11 mouse cellular contexts compared by ENCODE assay signal in genomic region chr11:80622233-80623037, GRCm38 (mm10).
DNase-seq lines count a peak whose midpoint lies in the region; ATAC-seq and TF ChIP-seq lines count a peak whose summit lies in the region.
"Had no signal": no experiment of that assay in that cellular context is flagged by ENCODE, and none has a peak within 500 bp of the region (broad histone marks: within the 10 kb centered on the region; RNA-seq: fewer than 3 reads in every experiment).

No protein-coding gene starts in this region.

- no peak for DNase-seq in left cerebral cortex, adult 2 months (ENCODE audit: extremely low spot score in 1 of 2, low spot score in 2 of 2)
- DNase-seq in left cerebral cortex, adult 8-10 months (ENCODE audit: low spot score in 2 of 2): no peak
- peak; percentile 62 for DNase-seq in mesoderm, embryonic 11.5 days (ENCODE audit: low read depth, low spot score)
- peak; percentile 23 for DNase-seq in right cerebral cortex, postnatal 25 days
- DNase-seq in urinary bladder, postnatal 10 days (ENCODE audit: low spot score): no peak
- no peak for DNase-seq in lung, adult 2 months
- no peak for DNase-seq in ovary, postnatal 10 days (ENCODE audit: low spot score)
- DNase-seq: thymus, postnatal 4 days had no signal

- H3K27ac ChIP-seq in left cerebral cortex, adult 2 months: peak overlapping the region; percentile 86
- peak overlapping the region; percentile 97 for H3K27ac ChIP-seq in forebrain, embryonic 15.5 days (replicated peaks)

- TF ChIP-seq CTCF in left cerebral cortex, adult 2 months (IDR thresholded peaks at IDR 0.05): no peak
- no peak for TF ChIP-seq CTCF in lung, adult 2 months (IDR thresholded peaks at IDR 0.05; ENCODE audit: insufficient read depth, low read length)

- intact Hi-C loops in left cerebral cortex, adult 2 months (cut with DNase I): no loop called here

- H3K9ac ChIP-seq in forebrain, embryonic 15.5 days (replicated peaks): peak overlapping the region; percentile 35

- 2% methylated on average over 11 of the region's 11 CpGs for WGBS in forebrain, embryonic 15.5 days
- 51% methylated on average over 11 of the region's 11 CpGs for WGBS in lung, adult 2 months

- peak; percentile 91 for ATAC-seq in forebrain, embryonic 15.5 days (replicated peaks)

- H3K4me1 ChIP-seq in forebrain, embryonic 15.5 days: peaks cover 23% of the 10 kb centered on the region
- H3K4me1 ChIP-seq in lung, adult 2 months (ENCODE audit: control insufficient read depth, insufficient read depth, low read length): no peaks in the 10 kb centered on the region

- H3K9me3 ChIP-seq in forebrain, embryonic 15.5 days: no peaks in the 10 kb centered on the region

- H3K27me3 ChIP-seq in forebrain, embryonic 15.5 days: peaks cover 15% of the 10 kb centered on the region; the same call in 1 of the 2 replicates

- no peaks in the 10 kb centered on the region for H3K36me3 ChIP-seq in forebrain, embryonic 15.5 days

- H3K4me2 ChIP-seq in forebrain, embryonic 15.5 days (replicated peaks): peak overlapping the region; percentile 44
- H3K4me2 ChIP-seq: liver, embryonic 11.5 days had no signal

- peak overlapping the region; percentile 32 for H3K4me3 ChIP-seq in left cerebral cortex, adult 2 months
- peak overlapping the region; percentile 24 for H3K4me3 ChIP-seq in forebrain, embryonic 15.5 days
- H3K4me3 ChIP-seq in lung, adult 2 months (replicated peaks; ENCODE audit: extremely low read depth, low read depth, low read length): no peak overlapping the region
- H3K4me3 ChIP-seq: erythroblast, embryonic 14.5 days had no signal

- TF ChIP-seq POLR2A in lung, adult 2 months (IDR thresholded peaks at IDR 0.05; ENCODE audit: borderline replicate concordance, extremely low read depth, low read depth, low read length): no peak

Comparison
In these comparisons a context has a peak if more than half of its experiments do, and no peak if none do; other contexts are left out.
1. DNase-seq: peak in mesoderm, embryonic 11.5 days (single experiment) and right cerebral cortex, postnatal 25 days (single experiment); none in left cerebral cortex, adult 2 months (0 of 2), left cerebral cortex, adult 8-10 months (0 of 2), urinary bladder, postnatal 10 days (single experiment), lung, adult 2 months (single experiment) and ovary, postnatal 10 days (single experiment).